Mouse (Mus musculus): Measurements from ENCODE around the gene Xirp2. TPM values are rescaled to one million over a fixed set of nuclear protein-coding genes. Genes with fewer than 3 reads are reported as not detected.

The Xirp2 gene
- total and polyA plus RNA-seq, 3 experiments = not detected

DNA sequence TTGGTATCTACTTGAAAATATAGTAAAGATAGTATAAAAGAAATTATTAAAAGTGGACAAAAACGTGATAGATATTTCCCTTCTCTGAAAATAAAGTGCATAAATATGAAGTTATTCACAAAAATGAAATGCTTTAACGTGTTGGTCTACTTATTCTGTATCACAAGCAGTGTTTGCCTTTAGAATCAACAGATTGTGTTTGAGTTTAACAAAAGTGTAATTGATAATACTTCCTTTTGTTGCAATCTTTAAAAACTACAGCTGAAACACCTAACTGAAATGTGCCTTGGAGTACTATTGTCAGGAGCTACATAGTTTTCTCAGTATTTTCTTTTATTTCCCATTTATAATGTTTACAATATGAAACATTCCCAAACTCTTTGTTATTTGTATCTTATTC, 12.7 kb upstream of the Xirp2 start, which contains the start of gene Gm26727:
Gene Gm26727 (minus strand): TSS at position 101 of the 400 bp plus-strand sequence.
- no peak within 1 kb of the TSS for H3K9ac ChIP-seq (ENCODE audit: insufficient read depth, low read depth)
- no peaks in the 10 kb centered on the region for H3K27me3 ChIP-seq (replicated peaks)
- in situ Hi-C loops (cut with MboI; ENCODE audit: low pct_ligation_motif_present, low pct_unique_long_range_greater_than_20kb, low sequenced_read_pairs) = no loop called here
- no peak within 1 kb of the TSS for H3K27ac ChIP-seq (ENCODE audit: insufficient read depth, low read depth)
- dilution Hi-C loops (cut with MboI; ENCODE audit: extremely low pct_ligation_motif_present, extremely low pct_unique_long_range_greater_than_20kb, low sequenced_read_pairs) = no loop called here
- H3K4me1 ChIP-seq (ENCODE audit: control insufficient read depth in 1 of 2, insufficient read depth in 2 of 2) = no peaks in the 10 kb centered on the region
- peaks cover 24% of the 10 kb centered on the region for H3K9me3 ChIP-seq (replicated peaks; ENCODE audit: low read length)
- no peak for DNase-seq (ENCODE audit: extremely low read depth)
- no peak within 1 kb of the TSS for H3K4me2 ChIP-seq (ENCODE audit: insufficient read depth, low read depth, poor library complexity, severe bottlenecking)
- no peaks in the 10 kb centered on the region for H3K79me2 ChIP-seq (replicated peaks; ENCODE audit: control insufficient read depth, extremely low read depth, insufficient read depth, poor library complexity, severe bottlenecking)
- TF ChIP-seq CHD2 (IDR thresholded peaks at IDR 0.05; ENCODE audit: low read length) (no peak), HCFC1 (IDR thresholded peaks at IDR 0.05; ENCODE audit: low read depth, low read length) (no peak), USF1 (IDR thresholded peaks at IDR 0.05; ENCODE audit: low read depth, low read length) (no peak), IRF4 (IDR thresholded peaks at IDR 0.05; ENCODE audit: low read depth, low read length) (no peak), PAX5 (IDR thresholded peaks at IDR 0.05; ENCODE audit: low read length) (no peak), CTCF (conservative IDR thresholded peaks at IDR 0.05 in 1 of 2, IDR thresholded peaks at IDR 0.05 in 1 of 2; ENCODE audit: low read depth in 2 of 2, low read length in 2 of 2) (no peak), ZNF384 (IDR thresholded peaks at IDR 0.05; ENCODE audit: low read depth, low read length) (no peak), POLR2AphosphoS2 (IDR thresholded peaks at IDR 0.05; ENCODE audit: low read depth, low read length) (no peak), MYC (IDR thresholded peaks at IDR 0.05; ENCODE audit: low read depth, low read length) (no peak), MAX (IDR thresholded peaks at IDR 0.05; ENCODE audit: low read length) (no peak), TBP (conservative IDR thresholded peaks at IDR 0.05; ENCODE audit: low read depth, low read length) (no peak), UBTF (IDR thresholded peaks at IDR 0.05; ENCODE audit: low read depth, low read length) (no peak), KAT2A (IDR thresholded peaks at IDR 0.05; ENCODE audit: insufficient replicate concordance, low read length) (no peak), SMC3 (IDR thresholded peaks at IDR 0.05; ENCODE audit: low read depth, low read length) (no peak), CHD1 (IDR thresholded peaks at IDR 0.05; ENCODE audit: low read depth, low read length) (no peak), ETS1 (conservative IDR thresholded peaks at IDR 0.05; ENCODE audit: low read depth, low read length) (no peak)
- H3K36me3 ChIP-seq (replicated peaks in 1 of 2; ENCODE audit: control insufficient read depth in 1 of 2, insufficient read depth in 1 of 2, low read length in 1 of 2) = no peaks in the 10 kb centered on the region
- H3K4me3 ChIP-seq (replicated peaks in 1 of 3; ENCODE audit: low read depth in 2 of 3, low read length in 2 of 3, poor library complexity in 1 of 3) = no peak within 1 kb of the TSS

DNA sequence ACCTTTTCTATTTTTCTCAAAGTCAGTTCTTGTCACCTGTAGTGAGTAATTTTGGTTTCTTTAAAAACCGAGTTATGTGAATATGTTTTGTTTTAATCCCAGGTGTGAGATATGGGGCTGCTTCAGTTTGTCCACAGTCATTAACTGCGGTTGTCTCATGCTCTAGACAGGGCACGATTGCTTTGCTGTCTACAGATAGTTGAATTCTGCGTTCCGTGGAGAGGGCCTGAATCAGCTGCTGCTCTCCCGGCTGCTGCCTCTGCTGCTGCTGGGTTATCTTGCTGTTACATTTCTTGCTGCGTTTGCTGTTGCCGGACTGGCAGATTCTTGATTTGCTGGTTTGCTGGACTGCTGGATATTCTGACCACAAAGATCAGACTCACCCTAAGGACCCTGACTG, 7.5 kb upstream of the Xirp2 start:
- in situ Hi-C loops (cut with MboI; ENCODE audit: low pct_ligation_motif_present, low pct_unique_long_range_greater_than_20kb, low sequenced_read_pairs) = no loop called here
- Histone ChIP-seq H3K4me1 (ENCODE audit: control insufficient read depth in 1 of 2, insufficient read depth in 2 of 2) (no peaks in the 10 kb centered on the region), H3K27me3 (replicated peaks) (no peaks in the 10 kb centered on the region), H3K4me2 (ENCODE audit: insufficient read depth, low read depth, poor library complexity, severe bottlenecking) (no peak overlapping the region), H3K9ac (ENCODE audit: insufficient read depth, low read depth) (no peak overlapping the region), H3K9me3 (replicated peaks; ENCODE audit: low read length) (peaks cover 20% of the 10 kb centered on the region), H3K36me3 (replicated peaks in 1 of 2; ENCODE audit: control insufficient read depth in 1 of 2, insufficient read depth in 1 of 2, low read length in 1 of 2) (no peaks in the 10 kb centered on the region), H3K27ac (ENCODE audit: insufficient read depth, low read depth) (no peak overlapping the region), H3K79me2 (replicated peaks; ENCODE audit: control insufficient read depth, extremely low read depth, insufficient read depth, poor library complexity, severe bottlenecking) (no peaks in the 10 kb centered on the region), H3K4me3 (replicated peaks in 1 of 3; ENCODE audit: low read depth in 2 of 3, low read length in 2 of 3, poor library complexity in 1 of 3) (no peak overlapping the region)
- dilution Hi-C loops (cut with MboI; ENCODE audit: extremely low pct_ligation_motif_present, extremely low pct_unique_long_range_greater_than_20kb, low sequenced_read_pairs) = no loop called here
- no peak for DNase-seq (ENCODE audit: extremely low read depth)
- no peak for TF ChIP-seq ZKSCAN1 (IDR thresholded peaks at IDR 0.05; ENCODE audit: borderline replicate concordance, low read depth, low read length)
